Mouse (Mus musculus) liver, embryonic 15.5 days (tissue): ENCODE data around the gene 1700042G07Rik. TPM values are rescaled to one million over a fixed set of nuclear protein-coding genes. Genes with fewer than 3 reads are reported as not detected.

ENCODE experiments used
- ATAC-seq: fragments of 200-750 bp; cut with Nextera tagmentation; 2 replicates; pipeline ENCODE4 v1.8.0; 2017; ENCODE audit warnings: moderate number of reproducible peaks, mild to moderate bottlenecking, moderate library complexity; ENCODE audit not compliant: insufficient read depth
- H3K27ac ChIP-seq: fragments of 300-500 bp; sonication (generic); replicated peaks from 2 replicates; pipeline ENCODE4 v1.5.1; 2015; ENCODE audit warnings: mild to moderate bottlenecking, inconsistent platforms
- H3K27me3 ChIP-seq: fragments of 300-500 bp; sonication (generic); 2 replicates; pipeline ENCODE4 v1.6.1; 2015; ENCODE audit warnings: mild to moderate bottlenecking, inconsistent platforms
- H3K36me3 ChIP-seq: fragments of 300-500 bp; sonication (generic); replicated peaks from 2 replicates; pipeline ENCODE4 v1.6.1; 2015; ENCODE audit warnings: moderate library complexity, mild to moderate bottlenecking, inconsistent platforms
- H3K4me1 ChIP-seq: fragments of 300-500 bp; sonication (generic); replicated peaks from 2 replicates; pipeline ENCODE4 v1.6.1; 2015; ENCODE audit warnings: inconsistent platforms
- H3K4me2 ChIP-seq: fragments of 300-500 bp; sonication (generic); 2 replicates; pipeline ENCODE4 v1.6.1; 2015; ENCODE audit warnings: moderate library complexity, mild to moderate bottlenecking, inconsistent platforms
- H3K4me3 ChIP-seq: fragments of 300-500 bp; sonication (generic); replicated peaks from 2 replicates; pipeline ENCODE4 v1.5.1; 2015; ENCODE audit warnings: mild to moderate bottlenecking, inconsistent platforms
- H3K9ac ChIP-seq: fragments of 300-500 bp; sonication (generic); 2 replicates; pipeline ENCODE4 v1.6.1; 2015; ENCODE audit warnings: moderate library complexity, mild to moderate bottlenecking, inconsistent platforms
- H3K9me3 ChIP-seq: fragments of 300-500 bp; sonication (generic); replicated peaks from 2 replicates; pipeline ENCODE4 v1.6.1; 2016; ENCODE audit warnings: inconsistent platforms
- WGBS: fragments of 180-500 bp; shearing (Covaris S2); methylation state at CpG from one replicate; pipeline ENCODE4 v1.1.7; 2015; ENCODE audit warnings: mixed read lengths; ENCODE audit not compliant: insufficient replicate concordance; 5-methylcytosine and 5-hydroxymethylcytosine counted together
- polyA plus RNA-seq: library from polyadenylated mRNA; unstranded; fragments of >200 nt; fragmentation: Nextera tagmentation; extraction: Ambion mirVana; gene quantifications from 2 replicates; pipeline ENCODE4 v1.2.1, GENCODE M21; 2015

1700042G07Rik gene
- polyA plus RNA-seq, 1 experiment from 2014 or later = not detected

DNA sequence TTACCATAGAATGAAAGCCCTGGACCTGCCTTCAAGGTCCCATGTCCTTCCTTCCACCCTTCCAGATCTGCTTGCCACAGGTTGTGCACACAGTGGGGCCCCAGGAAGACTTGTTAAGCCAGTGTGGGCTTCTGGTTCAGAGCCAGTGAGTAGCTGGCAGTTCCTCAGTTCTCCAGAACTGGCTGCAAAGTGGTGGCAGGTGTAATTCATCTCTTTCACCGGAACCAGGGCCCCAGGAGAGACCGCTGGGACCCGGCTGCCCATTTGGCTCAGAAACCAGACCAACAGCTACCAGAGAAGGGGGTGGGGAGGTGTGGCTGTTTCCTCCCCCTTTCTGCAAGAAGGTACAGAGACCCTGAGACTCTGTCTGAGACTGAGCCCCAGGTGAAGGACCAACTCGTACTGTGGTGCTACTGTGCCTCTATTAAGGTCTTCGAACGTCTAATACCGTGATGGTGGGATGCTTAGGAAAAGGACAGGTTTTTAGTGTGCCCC lies 29.8 kb upstream of the 1700042G07Rik start:
- WGBS = 8% methylated on average over 7 of the region's 7 CpGs
- ATAC-seq = no peak
- Histone ChIP-seq H3K4me3 (peak overlapping the region; percentile 55; the same call in 1 of the 2 replicates), H3K27me3 (peaks cover 56% of the 10 kb centered on the region), H3K9ac (no peak overlapping the region), H3K36me3 (no peaks in the 10 kb centered on the region), H3K27ac (no peak overlapping the region), H3K4me2 (peak overlapping the region; percentile 79), H3K4me1 (peaks cover 11% of the 10 kb centered on the region), H3K9me3 (no peaks in the 10 kb centered on the region)

DNA sequence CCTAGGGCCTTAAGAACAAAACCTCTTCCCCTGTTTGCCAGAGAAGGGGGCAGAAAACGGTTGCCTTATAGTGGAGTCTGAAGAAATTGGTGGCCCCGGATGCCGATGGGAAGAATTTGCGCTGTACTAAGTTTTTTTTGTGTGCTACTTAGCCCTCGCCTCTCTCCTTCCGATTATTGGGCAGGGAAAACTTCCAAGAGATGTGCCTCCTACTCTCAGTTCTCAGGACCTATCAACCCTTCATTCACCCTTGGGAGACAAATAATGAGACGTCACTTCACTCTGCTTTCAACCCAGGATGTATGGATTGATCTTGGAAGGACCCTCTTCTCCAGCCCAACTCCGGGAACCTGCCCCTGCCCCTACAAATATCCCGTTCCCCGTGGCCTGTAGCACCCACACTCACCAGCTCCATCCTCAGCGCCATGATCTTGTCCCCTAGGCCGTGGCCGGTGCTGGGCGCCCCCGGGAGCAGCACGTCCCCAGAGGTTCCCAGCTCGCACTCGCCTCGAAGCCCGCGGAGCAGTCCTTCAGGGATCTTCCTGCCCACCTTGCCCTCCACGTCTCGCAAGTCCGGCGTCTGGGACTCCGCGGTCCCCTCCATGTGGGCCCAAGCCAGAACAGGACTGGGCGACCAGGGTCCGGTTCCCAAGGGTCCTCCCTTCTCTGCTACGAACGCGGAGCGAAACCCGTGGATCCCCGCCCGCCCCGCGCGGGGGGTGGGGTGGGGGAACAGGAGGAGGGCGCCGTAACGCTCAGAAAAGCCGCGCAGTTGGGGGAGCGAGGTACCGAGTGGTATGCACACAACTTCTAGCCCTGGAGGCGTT lies 29.1 kb upstream of the 1700042G07Rik start:
- peaks cover 56% of the 10 kb centered on the region for H3K27me3 ChIP-seq
- peaks cover 11% of the 10 kb centered on the region for H3K4me1 ChIP-seq
- H3K4me3 ChIP-seq = peak overlapping the region; percentile 55
- H3K9ac ChIP-seq = peak overlapping the region; percentile 40; the same call in 1 of the 2 replicates
- H3K4me2 ChIP-seq = peak overlapping the region; percentile 79
- no peaks in the 10 kb centered on the region for H3K36me3 ChIP-seq
- H3K9me3 ChIP-seq = no peaks in the 10 kb centered on the region
- 0 out of 2 replicates have a peak, but pooled peaks have one; percentile 34 for ATAC-seq
- no peak overlapping the region for H3K27ac ChIP-seq
- 1% methylated on average over 47 of the region's 47 CpGs for WGBS

DNA sequence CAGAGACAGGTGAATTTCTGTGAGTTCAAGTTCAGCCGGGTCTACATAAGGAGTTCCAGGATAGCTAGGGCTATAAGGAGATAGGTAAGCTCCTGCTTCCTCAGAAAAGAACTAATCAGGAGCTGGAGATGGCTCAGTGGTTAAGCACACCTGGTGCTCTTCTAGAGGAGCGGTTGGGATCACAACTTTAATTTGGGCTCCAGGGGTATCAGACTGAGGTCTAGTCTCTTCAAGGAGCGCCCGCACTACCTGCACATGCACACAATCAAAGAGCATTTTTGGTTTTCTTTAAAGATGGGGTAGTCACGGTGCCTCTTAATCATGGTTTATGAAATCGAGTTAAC lies 23.4 kb upstream of the 1700042G07Rik start:
- Histone ChIP-seq H3K27me3 (peaks cover 11% of the 10 kb centered on the region), H3K36me3 (peaks cover 27% of the 10 kb centered on the region), H3K4me1 (peaks cover 30% of the 10 kb centered on the region), H3K9me3 (no peaks in the 10 kb centered on the region), H3K27ac (peak overlapping the region; percentile 75), H3K4me2 (peak overlapping the region; percentile 95), H3K9ac (peak overlapping the region; percentile 84), H3K4me3 (peak overlapping the region; percentile 73)
- 0 out of 2 replicates have a peak, but pooled peaks have one; percentile 9 for ATAC-seq
- WGBS = 34% methylated on average over 6 of the region's 6 CpGs

DNA sequence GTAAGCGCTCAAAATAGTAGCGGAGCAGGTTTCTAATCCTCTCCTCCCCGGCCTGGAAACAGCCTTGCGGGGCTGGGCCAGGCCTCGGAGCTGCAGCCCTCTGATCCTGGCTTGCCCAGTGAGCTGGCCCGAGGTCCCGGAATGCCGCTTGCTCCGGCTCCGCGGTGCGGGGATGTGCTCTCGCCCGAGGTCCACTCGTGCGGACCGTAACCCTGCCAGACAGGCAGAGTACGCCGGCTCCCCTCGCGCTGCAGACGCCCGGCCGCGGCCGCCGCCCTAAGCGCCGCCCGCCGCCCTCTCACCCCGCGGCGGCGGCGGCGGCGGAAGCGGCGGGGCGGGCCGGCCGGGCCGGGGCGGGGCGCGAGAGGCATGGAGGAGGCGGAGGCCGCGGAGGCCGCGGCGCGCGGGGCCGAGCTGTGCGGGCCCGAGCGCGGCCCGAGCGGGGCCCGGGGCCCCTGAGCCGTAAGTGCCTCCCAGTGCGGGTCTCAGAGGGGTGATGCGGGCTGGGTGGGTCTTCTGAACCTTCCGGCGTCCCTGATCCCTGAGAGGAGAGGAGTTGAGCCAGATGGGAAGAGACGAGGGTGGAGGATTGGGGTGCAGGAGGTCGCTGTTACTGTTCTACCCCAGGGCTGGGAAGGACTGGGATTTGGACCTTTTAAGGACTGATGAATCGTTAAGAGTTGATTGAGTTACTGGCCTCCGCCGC lies 22.9 kb upstream of the 1700042G07Rik start:
- no peaks in the 10 kb centered on the region for H3K9me3 ChIP-seq
- H3K4me2 ChIP-seq = peak overlapping the region; percentile 95
- H3K4me3 ChIP-seq = peak overlapping the region; percentile 73
- ATAC-seq = peak; percentile 95
- peak overlapping the region; percentile 84 for H3K9ac ChIP-seq
- H3K36me3 ChIP-seq = peaks cover 31% of the 10 kb centered on the region
- peak overlapping the region; percentile 75 for H3K27ac ChIP-seq
- peaks cover 29% of the 10 kb centered on the region for H3K4me1 ChIP-seq
- H3K27me3 ChIP-seq = peaks cover 6% of the 10 kb centered on the region
- WGBS = under 1% methylated on average over 58 of the region's 73 CpGs

DNA sequence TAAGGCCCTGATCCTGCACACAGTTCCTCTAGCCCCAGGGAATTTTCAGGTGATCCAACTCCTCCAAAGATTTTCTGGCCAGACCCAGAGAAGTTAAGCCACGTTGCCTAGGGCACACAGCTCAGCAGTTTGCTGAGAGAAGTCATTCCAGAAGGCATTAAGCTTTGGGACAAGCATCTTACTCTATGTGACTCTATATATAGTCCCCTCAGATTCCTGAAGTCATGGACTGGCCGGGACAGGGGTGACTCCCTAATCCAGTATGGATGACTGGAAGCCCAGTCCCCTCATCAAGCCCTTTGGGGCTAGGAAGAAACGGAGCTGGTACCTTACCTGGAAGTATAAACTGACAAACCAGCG lies 22.3 kb upstream of the 1700042G07Rik start:
- no peak for ATAC-seq
- H3K27ac ChIP-seq = peak overlapping the region; percentile 68
- WGBS = 28% methylated on average over 4 of the region's 4 CpGs
- peak overlapping the region; percentile 95 for H3K4me2 ChIP-seq
- H3K36me3 ChIP-seq = peaks cover 34% of the 10 kb centered on the region
- H3K9me3 ChIP-seq = no peaks in the 10 kb centered on the region
- peak overlapping the region; percentile 84 for H3K9ac ChIP-seq
- H3K4me1 ChIP-seq = peaks cover 29% of the 10 kb centered on the region
- H3K27me3 ChIP-seq = 0 out of 2 replicates have a peak, but pooled peaks cover under 1% of the 10 kb centered on the region
- H3K4me3 ChIP-seq = peak overlapping the region; percentile 73

DNA sequence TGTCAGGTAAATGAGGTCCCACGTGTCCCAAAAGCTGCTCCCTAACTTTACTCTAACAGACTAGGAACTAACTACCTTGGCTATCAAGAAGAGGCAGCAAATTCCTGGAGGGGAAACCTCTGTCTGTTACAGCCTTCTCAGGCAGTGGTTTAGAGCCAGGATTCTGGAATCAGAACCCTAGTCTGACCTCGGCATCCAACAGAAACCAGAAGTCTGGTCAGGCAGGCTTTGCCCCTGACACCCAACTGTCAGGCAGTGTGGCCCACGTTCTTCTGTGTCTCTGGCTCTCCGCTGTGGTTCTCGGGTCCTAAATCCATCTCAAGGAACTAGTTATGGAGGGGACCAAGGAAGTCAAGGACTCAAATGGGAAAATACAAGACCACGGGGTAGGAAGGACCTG lies 21.9 kb upstream of the 1700042G07Rik start, which contains the start of gene Lurap1:
Lurap1 (minus strand) TSS at position 101 of the 400 bp plus-strand sequence.
- peaks cover 29% of the 10 kb centered on the region for H3K4me1 ChIP-seq
- H3K4me2 ChIP-seq = peak within 1 kb of the TSS; percentile 95
- H3K9ac ChIP-seq = peak within 1 kb of the TSS; percentile 84
- no peaks in the 10 kb centered on the region for H3K27me3 ChIP-seq
- ATAC-seq = no peak
- peak within 1 kb of the TSS; percentile 73 for H3K4me3 ChIP-seq
- H3K9me3 ChIP-seq = no peaks in the 10 kb centered on the region
- peaks cover 38% of the 10 kb centered on the region for H3K36me3 ChIP-seq
- H3K27ac ChIP-seq = peak within 1 kb of the TSS; percentile 75
- WGBS = 68% methylated on average over 6 of the region's 6 CpGs

DNA sequence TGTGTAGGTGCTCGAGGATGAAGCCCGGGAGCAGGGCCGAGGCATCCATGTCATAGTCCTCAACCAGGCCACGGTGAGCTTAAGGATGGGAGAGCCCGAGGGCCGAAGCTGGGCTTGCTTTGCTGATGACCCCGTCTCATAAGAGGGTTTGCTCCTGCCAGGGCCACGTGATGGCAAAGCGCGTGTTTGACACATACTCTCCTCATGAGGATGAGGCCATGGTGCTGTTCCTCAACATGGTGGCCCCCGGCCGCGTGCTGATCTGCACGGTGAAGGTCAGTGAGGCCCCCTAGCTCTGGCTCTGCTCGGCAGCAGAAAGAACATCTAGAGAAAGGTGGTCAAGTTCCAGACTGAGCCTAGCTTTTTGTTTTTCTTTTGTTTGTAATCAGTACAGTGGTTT lies 20.5 kb upstream of the 1700042G07Rik start:
- no peak for ATAC-seq
- Histone ChIP-seq H3K4me1 (peaks cover 29% of the 10 kb centered on the region), H3K27ac (no peak overlapping the region), H3K27me3 (no peaks in the 10 kb centered on the region), H3K9ac (no peak overlapping the region), H3K4me3 (no peak overlapping the region), H3K36me3 (peaks cover 53% of the 10 kb centered on the region), H3K9me3 (no peaks in the 10 kb centered on the region), H3K4me2 (no peak overlapping the region)
- WGBS = 87% methylated on average over 15 of the region's 15 CpGs

DNA sequence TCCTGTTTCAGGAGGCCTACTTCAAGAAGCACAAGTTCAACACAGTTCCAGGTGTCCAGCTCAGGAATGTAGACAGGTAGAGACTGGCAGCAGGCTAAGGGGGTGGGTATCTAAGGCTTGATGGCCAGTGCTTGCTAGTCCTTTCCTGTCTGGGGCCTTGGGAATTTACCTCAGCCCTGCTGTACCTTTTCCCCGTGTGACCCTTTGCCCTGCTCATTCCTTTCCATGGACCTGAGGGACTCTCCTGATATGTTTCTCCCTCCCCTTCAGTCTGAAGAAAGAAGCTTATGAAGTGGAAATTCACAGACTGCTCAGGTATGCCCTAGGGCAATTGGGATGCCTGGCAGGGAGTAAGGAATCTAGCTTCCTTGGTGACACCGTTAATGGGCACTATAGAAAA lies 15.3 kb upstream of the 1700042G07Rik start:
- ATAC-seq = no peak
- no peaks in the 10 kb centered on the region for H3K27me3 ChIP-seq
- 68% methylated on average over 2 of the region's 2 CpGs for WGBS
- peaks cover 6% of the 10 kb centered on the region; the same call in 1 of the 2 replicates for H3K4me1 ChIP-seq
- H3K36me3 ChIP-seq = peaks cover 60% of the 10 kb centered on the region
- no peak overlapping the region for H3K27ac ChIP-seq
- H3K4me2 ChIP-seq = no peak overlapping the region
- no peak overlapping the region for H3K9ac ChIP-seq
- no peak overlapping the region for H3K4me3 ChIP-seq
- no peaks in the 10 kb centered on the region for H3K9me3 ChIP-seq

DNA sequence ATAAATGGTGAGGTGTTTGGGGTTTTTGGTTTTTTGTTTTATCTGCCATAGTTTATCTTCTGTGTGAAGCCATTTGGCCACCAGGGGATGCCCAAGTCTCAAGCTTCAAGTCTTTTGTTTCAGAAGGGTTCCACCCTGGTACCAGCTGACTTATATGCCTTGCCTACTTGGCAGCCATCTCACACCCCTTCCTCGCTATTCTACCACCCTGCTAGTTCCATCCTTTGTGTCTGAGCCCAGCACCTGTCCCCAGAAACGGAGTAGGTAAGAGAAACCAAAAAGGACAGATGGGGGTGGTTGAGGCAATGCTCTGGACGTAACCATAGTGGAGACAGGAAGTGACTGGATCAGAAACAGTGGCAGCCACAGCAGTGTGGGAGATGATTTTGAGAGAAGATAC lies 13.3 kb upstream of the 1700042G07Rik start:
- Histone ChIP-seq H3K4me1 (peaks cover 6% of the 10 kb centered on the region; the same call in 1 of the 2 replicates), H3K27ac (no peak overlapping the region), H3K9me3 (no peaks in the 10 kb centered on the region), H3K27me3 (no peaks in the 10 kb centered on the region), H3K4me3 (no peak overlapping the region), H3K36me3 (peaks cover 41% of the 10 kb centered on the region), H3K4me2 (no peak overlapping the region), H3K9ac (no peak overlapping the region)
- ATAC-seq = no peak
- 42% methylated on average over 3 of the region's 3 CpGs for WGBS

DNA sequence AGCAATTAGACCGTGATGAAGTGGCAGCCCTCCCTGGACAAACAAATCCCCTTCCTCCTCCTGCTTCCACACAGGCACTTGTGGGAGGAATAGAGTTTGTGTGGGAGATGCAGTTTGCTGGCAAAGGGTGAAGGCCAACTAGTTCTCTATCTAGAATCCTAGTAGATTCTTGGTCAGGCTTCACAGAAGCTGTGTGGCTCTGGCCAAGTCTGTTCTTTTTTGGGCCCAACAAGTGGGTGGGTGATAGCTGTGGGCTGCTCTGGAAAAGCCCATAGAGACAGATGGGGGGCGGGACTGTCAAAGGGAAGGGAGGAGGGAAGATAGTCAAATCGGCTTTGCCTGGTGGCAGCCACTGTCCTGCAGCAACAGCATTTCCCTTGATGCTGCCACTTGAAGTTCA lies 12.4 kb upstream of the 1700042G07Rik start:
- Histone ChIP-seq H3K4me1 (peaks cover 6% of the 10 kb centered on the region; the same call in 1 of the 2 replicates), H3K9ac (no peak overlapping the region), H3K9me3 (no peaks in the 10 kb centered on the region), H3K27me3 (no peaks in the 10 kb centered on the region), H3K27ac (no peak overlapping the region), H3K4me2 (no peak overlapping the region), H3K4me3 (no peak overlapping the region), H3K36me3 (peaks cover 35% of the 10 kb centered on the region)
- ATAC-seq = no peak
- 58% methylated on average over 3 of the region's 3 CpGs for WGBS

DNA sequence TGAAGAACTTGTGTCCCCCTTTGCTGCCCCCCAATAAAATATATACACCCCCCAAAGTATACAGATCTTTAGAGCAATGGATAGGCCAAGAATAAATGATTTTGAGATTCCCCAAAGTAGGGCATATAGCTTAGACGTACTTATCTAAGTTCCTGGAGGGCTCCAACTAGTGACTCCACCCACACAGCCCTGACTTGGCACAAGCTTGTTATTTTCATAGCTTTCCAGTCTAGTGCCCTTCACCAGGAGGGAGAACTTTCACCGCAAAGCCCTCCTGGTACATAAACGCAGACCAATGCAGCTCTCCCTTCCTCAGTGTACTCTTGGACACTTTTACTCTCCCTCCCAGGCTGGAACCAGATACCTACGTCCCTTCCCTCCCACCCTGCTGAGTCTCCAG lies 11.0 kb upstream of the 1700042G07Rik start:
- ATAC-seq = no peak; the same call in 1 of the 2 replicates

More for the DNA sequence above, 11.0 kb upstream of the 1700042G07Rik start:
- 51% methylated on average over 4 of the region's 4 CpGs for WGBS
- 0 out of 2 replicates have a peak, but pooled peaks cover 4% of the 10 kb centered on the region for H3K27me3 ChIP-seq
- H3K4me2 ChIP-seq = no peak overlapping the region
- peaks cover 22% of the 10 kb centered on the region for H3K36me3 ChIP-seq
- peaks cover 6% of the 10 kb centered on the region; the same call in 1 of the 2 replicates for H3K4me1 ChIP-seq
- no peak overlapping the region for H3K4me3 ChIP-seq
- no peak overlapping the region for H3K9ac ChIP-seq
- H3K27ac ChIP-seq = no peak overlapping the region
- no peaks in the 10 kb centered on the region for H3K9me3 ChIP-seq
